Mouse (Mus musculus) heart, postnatal 0 days (tissue): ENCODE measurements around the gene Rxylt1. TPM values are rescaled to one million over a fixed set of nuclear protein-coding genes. Genes with fewer than 3 reads are reported as not detected.

ENCODE experiments used
- ATAC-seq: fragments of 200-750 bp; cut with Nextera tagmentation; 2 replicates; pipeline ENCODE4 v1.8.0; 2017; ENCODE audit warnings: low read depth, moderate number of reproducible peaks, moderate library complexity; ENCODE audit not compliant: insufficient read depth
- DNase-seq: peaks from one replicate; pipeline ENCODE4 v3.0.0-alpha.2; 2016; ENCODE audit warnings: low spot score
- H3K27ac ChIP-seq: fragments of 300-500 bp; sonication (generic); 2 replicates; pipeline ENCODE4 v1.5.1; 2014; ENCODE audit warnings: low read depth, mild to moderate bottlenecking
- H3K27me3 ChIP-seq: fragments of 300-500 bp; sonication (generic); 2 replicates; pipeline ENCODE4 v1.6.1; 2014; ENCODE audit warnings: low read length, mixed read lengths; ENCODE audit not compliant: control insufficient read depth, insufficient read depth
- H3K36me3 ChIP-seq: fragments of 300-500 bp; sonication (generic); replicated peaks from 2 replicates; pipeline ENCODE4 v1.6.1; 2014; ENCODE audit warnings: low read length, mixed read lengths; ENCODE audit not compliant: control insufficient read depth, insufficient read depth
- H3K4me1 ChIP-seq: fragments of 300-500 bp; sonication (generic); 2 replicates; pipeline ENCODE4 v1.6.1; 2014; ENCODE audit warnings: antibody characterized with exemption; ENCODE audit not compliant: control insufficient read depth, insufficient read depth
- H3K4me2 ChIP-seq: fragments of 300-500 bp; sonication (generic); 2 replicates; pipeline ENCODE4 v1.6.1; 2014; ENCODE audit warnings: low read depth, mild to moderate bottlenecking, low read length, moderate library complexity
- H3K4me3 ChIP-seq: fragments of 300-500 bp; sonication (generic); 2 replicates; pipeline ENCODE4 v1.5.1; 2014; ENCODE audit warnings: low read depth, low read length
- H3K9ac ChIP-seq: fragments of 300-500 bp; sonication (generic); replicated peaks from 2 replicates; pipeline ENCODE4 v1.6.1; 2014; ENCODE audit warnings: low read depth, low read length, mixed read lengths
- H3K9me3 ChIP-seq: fragments of 300-500 bp; sonication (generic); replicated peaks from 2 replicates; pipeline ENCODE4 v1.6.1; 2016; ENCODE audit warnings: low read length; ENCODE audit not compliant: control insufficient read depth
- CTCF ChIP-seq: IDR thresholded peaks from 2 replicates; pipeline ENCODE4 v1.5.1; 2016; ENCODE audit warnings: antibody characterized with exemption, control low read depth, low read depth
- EP300 ChIP-seq: IDR thresholded peaks from 2 replicates; pipeline ENCODE4 v1.6.1; 2016; ENCODE audit warnings: antibody characterized with exemption, low read depth
- WGBS: fragments of 180-500 bp; shearing (Covaris S2); extraction: QIAGEN DNeasy Blood & Tissue Kit; methylation state at CpG from one replicate; pipeline ENCODE4 v1.1.7; 2014; 5-methylcytosine and 5-hydroxymethylcytosine counted together
- polyA plus RNA-seq: library from polyadenylated mRNA; unstranded; fragments of >200 nt; fragmentation: Nextera tagmentation; extraction: Ambion mirVana; gene quantifications from 2 replicates; pipeline ENCODE4 v1.2.1, GENCODE M21; 2015
- total RNA-seq: library from RNA; depleted of rRNA; stranded (reverse); fragments of >200 nt; gene quantifications from 2 replicates; pipeline ENCODE4 v1.2.3, GENCODE M21; 2014; ENCODE audit warnings: low replicate concordance

The Rxylt1 gene
- total and polyA plus RNA-seq, 2 experiments from 2014 or later: 13.2 to 48.9 TPM

DNA sequence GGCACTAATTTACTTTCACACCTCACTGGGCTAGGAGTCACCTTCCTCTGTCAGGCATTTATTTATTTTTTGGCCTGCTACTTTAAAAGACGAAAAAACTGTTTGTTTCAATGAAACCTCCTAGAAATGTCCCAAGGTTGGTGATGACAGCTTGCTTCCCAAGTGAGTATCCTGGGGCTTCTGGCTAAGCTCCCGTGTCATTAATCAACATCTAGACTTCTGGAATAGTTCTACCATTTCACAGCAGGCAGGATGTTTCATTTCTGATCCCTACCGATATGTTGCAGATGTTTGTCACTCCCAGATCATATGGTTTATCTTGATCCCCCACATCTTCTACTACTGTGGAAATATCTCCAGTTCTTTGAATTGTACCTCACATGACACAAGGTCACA lies 9.5 kb upstream of the Rxylt1 start:
- H3K4me1 ChIP-seq: no peaks in the 10 kb centered on the region
- WGBS: 62% methylated on average over 3 of the region's 3 CpGs
- no peak for TF ChIP-seq EP300
- no peak for TF ChIP-seq CTCF
- H3K27me3 ChIP-seq: no peaks in the 10 kb centered on the region
- no peak overlapping the region for H3K4me3 ChIP-seq
- no peak overlapping the region for H3K9ac ChIP-seq
- no peak overlapping the region for H3K4me2 ChIP-seq
- H3K27ac ChIP-seq: no peak overlapping the region
- DNase-seq (no peak), ATAC-seq (no peak)
- H3K9me3 ChIP-seq: no peaks in the 10 kb centered on the region
- H3K36me3 ChIP-seq: no peaks in the 10 kb centered on the region

DNA sequence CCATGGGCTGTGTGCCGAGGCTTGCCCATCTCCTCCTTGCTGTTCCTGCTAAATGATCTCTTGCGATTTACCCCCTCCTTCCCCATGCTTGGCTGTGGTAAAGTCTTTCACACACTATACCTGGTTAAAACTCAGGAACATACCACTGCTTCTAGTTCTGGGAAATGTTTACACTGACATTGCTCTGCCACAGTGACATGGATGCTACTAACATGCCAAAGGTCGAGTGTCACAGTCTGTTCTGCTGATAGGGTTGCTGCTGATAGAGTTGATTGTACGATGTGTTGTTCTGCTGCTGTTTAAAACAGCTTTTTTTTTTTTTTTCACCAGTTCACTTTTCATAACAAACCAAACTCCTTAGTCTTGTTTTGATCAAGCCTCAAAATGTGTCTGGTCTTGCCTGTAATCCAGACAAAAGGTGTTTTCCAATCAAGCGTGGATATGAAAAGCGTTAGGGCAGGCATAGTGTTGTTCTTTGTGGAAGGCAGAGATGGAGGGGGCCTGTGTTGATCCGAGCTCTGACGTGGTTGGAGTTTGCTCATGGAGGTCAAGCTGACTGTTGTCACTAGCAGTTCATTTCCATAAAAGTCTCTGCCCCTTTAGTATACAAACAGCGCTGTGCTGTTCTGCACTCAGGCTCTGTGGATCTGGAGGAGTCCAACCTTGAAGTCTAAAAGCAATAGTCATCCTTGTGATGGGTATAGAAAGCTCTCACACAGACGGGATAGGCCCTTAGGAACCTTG lies 8.9 kb upstream of the Rxylt1 start:
- WGBS: 63% methylated on average over 10 of the region's 10 CpGs
- no peaks in the 10 kb centered on the region for H3K27me3 ChIP-seq
- H3K9ac ChIP-seq: no peak overlapping the region
- H3K4me2 ChIP-seq: no peak overlapping the region
- DNase-seq (no peak), ATAC-seq (no peak)
- no peak overlapping the region for H3K27ac ChIP-seq
- H3K4me1 ChIP-seq: no peaks in the 10 kb centered on the region
- TF ChIP-seq CTCF (no peak), EP300 (no peak)
- H3K9me3 ChIP-seq: no peaks in the 10 kb centered on the region
- no peaks in the 10 kb centered on the region for H3K36me3 ChIP-seq
- H3K4me3 ChIP-seq: no peak overlapping the region

DNA sequence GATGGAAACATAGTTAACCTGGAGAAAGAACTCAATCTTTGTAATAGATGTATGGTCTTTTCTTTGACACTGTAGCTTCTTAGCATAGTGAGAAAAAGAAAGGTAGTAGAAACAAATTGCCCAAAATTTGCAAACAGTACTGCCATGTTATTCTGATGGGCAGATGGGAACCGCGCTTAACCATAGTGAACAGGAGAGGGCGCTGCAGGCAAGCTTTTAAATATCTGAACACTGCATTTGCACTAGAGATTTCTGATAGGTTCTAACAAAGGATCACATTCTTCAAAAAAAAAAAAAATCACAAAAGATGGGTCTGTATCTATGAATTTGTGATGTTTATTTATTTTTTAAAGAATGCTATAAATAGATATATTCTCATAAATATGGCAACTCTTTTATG lies 8.2 kb upstream of the Rxylt1 start:
- H3K4me3 ChIP-seq: no peak overlapping the region
- 3% methylated on average over 3 of the region's 3 CpGs for WGBS
- H3K9me3 ChIP-seq: no peaks in the 10 kb centered on the region
- H3K36me3 ChIP-seq: no peaks in the 10 kb centered on the region
- no peak overlapping the region for H3K4me2 ChIP-seq
- H3K9ac ChIP-seq: no peak overlapping the region
- no peak for ATAC-seq
- DNase-seq: peak; percentile 43
- H3K27me3 ChIP-seq: no peaks in the 10 kb centered on the region
- H3K27ac ChIP-seq: no peak overlapping the region
- no peaks in the 10 kb centered on the region for H3K4me1 ChIP-seq
- TF ChIP-seq CTCF (peak; percentile 78), EP300 (no peak)

DNA sequence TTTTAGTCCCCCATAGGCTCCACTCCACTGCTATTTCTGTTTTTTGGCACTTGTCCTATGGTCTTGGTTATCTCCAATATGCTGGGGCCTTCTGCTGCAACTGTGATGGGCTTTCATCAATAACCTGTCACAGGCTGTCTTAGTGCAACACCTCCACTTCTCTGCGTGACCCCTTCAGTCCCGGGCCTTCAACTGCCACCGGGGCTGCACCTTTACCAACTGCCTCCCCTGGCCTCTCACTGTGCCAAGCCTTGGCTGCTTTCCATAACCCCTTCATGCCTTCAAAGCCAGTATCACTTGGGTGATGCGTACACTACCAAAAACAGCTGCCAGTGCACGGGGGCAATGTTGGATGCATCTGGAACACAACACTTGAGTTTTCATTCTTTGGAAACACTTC lies 5.5 kb upstream of the Rxylt1 start:
- H3K4me1 ChIP-seq: no peaks in the 10 kb centered on the region
- no peak overlapping the region for H3K9ac ChIP-seq
- no peaks in the 10 kb centered on the region for H3K36me3 ChIP-seq
- H3K27ac ChIP-seq: 0 out of 2 replicates have a peak overlapping the region, but pooled peaks have one; percentile 31
- no peak overlapping the region for H3K4me2 ChIP-seq
- DNase-seq: peak; percentile 14
- WGBS: 31% methylated on average over 5 of the region's 5 CpGs
- TF ChIP-seq CTCF: no peak
- TF ChIP-seq EP300: no peak
- peak; percentile 49 for ATAC-seq
- no peaks in the 10 kb centered on the region for H3K9me3 ChIP-seq
- no peak overlapping the region for H3K4me3 ChIP-seq
- no peaks in the 10 kb centered on the region for H3K27me3 ChIP-seq

DNA sequence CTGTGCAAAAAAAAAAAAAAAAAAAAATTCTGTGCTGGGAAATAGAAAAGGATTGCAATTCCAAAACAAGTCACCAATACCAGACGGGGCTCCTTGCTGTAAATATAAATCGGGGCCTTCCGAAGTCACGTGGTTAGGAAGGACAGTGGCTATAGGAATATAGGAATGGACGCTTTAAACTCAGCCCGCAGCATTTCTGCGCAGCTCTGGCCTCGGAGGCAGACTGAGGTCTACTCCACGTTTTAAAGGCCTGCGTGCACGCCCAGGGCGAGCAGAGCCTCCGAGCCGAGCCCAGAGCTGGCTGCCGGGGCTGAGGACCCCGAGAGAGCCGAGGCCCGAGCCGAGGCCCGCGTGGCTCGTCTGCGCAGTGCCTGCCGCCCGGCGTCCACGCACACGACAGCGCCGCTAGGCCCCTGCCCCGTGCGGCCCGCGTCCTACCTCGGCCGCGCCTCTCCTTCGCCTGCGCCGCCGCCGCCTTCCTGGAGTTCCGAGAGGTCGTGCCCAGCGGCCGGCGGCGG lies 650 bp downstream of the Rxylt1 start:
- Histone ChIP-seq H3K4me3 (peak overlapping the region; percentile 89), H3K9me3 (no peaks in the 10 kb centered on the region), H3K27me3 (no peaks in the 10 kb centered on the region), H3K4me1 (peaks cover 8% of the 10 kb centered on the region), H3K4me2 (peak overlapping the region; percentile 98), H3K36me3 (peaks cover 4% of the 10 kb centered on the region; the same call in 1 of the 2 replicates), H3K9ac (peak overlapping the region; percentile 92), H3K27ac (peak overlapping the region; percentile 94)
- ATAC-seq: peak; percentile 58; the same call in 1 of the 2 replicates
- no peak for TF ChIP-seq CTCF
- TF ChIP-seq EP300: no peak
- 0% methylated on average over 34 of the region's 48 CpGs for WGBS
- peak; percentile 36 for DNase-seq

DNA sequence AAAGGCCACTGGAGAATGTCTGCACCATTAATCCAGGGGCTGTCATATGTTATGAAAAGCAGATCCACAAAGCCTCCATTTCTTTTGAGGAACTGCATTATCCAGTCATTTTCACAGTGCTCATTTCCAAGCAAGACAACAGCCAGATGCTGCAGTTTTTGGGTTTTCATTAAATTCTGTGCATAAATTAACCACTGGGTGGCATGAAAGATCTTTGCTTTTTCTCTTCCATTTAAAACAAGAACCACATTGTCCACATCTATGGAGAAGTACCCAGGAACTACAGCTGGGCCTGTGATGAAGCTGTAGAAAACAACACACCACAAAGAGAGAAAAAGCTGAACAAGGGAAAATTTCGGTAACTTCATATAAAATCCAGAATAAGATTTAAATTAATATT lies 6.7 kb downstream of the Rxylt1 start:
- H3K4me1 ChIP-seq: peaks cover 4% of the 10 kb centered on the region
- peaks cover 33% of the 10 kb centered on the region for H3K36me3 ChIP-seq
- no peak overlapping the region for H3K4me3 ChIP-seq
- 91% methylated on average over 1 of the region's 1 CpGs for WGBS
- DNase-seq: no peak
- no peak overlapping the region for H3K27ac ChIP-seq
- H3K27me3 ChIP-seq: no peaks in the 10 kb centered on the region
- no peak for ATAC-seq
- H3K9me3 ChIP-seq: peaks cover 11% of the 10 kb centered on the region
- H3K4me2 ChIP-seq: no peak overlapping the region
- TF ChIP-seq EP300 (no peak), CTCF (0 out of 2 replicates have a peak, but pooled peaks have one; percentile 2)
- H3K9ac ChIP-seq: no peak overlapping the region
